Mouse (Mus musculus) neural tube, embryonic 11.5 days (tissue): ENCODE data around the gene Gm42878. TPM values are rescaled to one million over a fixed set of nuclear protein-coding genes. Genes with fewer than 3 reads are reported as not detected.

Experiments used
- ATAC-seq: fragments of 200-750 bp; cut with Nextera tagmentation; 2 replicates; pipeline ENCODE4 v1.8.0; 2017; ENCODE audit warnings: moderate number of reproducible peaks, mild to moderate bottlenecking, moderate TSS enrichment, moderate library complexity; ENCODE audit not compliant: insufficient read depth, low FRiP score, low TSS enrichment
- DNase-seq: peaks from one replicate; pipeline ENCODE4 v3.0.0-alpha.2; 2015; ENCODE audit warnings: low spot score
- H3K27ac ChIP-seq: fragments of 300-500 bp; sonication (generic); 2 replicates; pipeline ENCODE4 v1.5.1; 2014; ENCODE audit warnings: low read depth, mild to moderate bottlenecking, low read length
- H3K27me3 ChIP-seq: fragments of 300-500 bp; sonication (generic); 2 replicates; pipeline ENCODE4 v1.6.1; 2014; ENCODE audit warnings: mild to moderate bottlenecking, low read length, mixed read lengths; ENCODE audit not compliant: control insufficient read depth, insufficient read depth
- H3K36me3 ChIP-seq: fragments of 300-500 bp; sonication (generic); 2 replicates; pipeline ENCODE4 v1.6.1; 2014; ENCODE audit warnings: mild to moderate bottlenecking, low read length, moderate library complexity, mixed read lengths; ENCODE audit not compliant: control insufficient read depth, insufficient read depth
- H3K4me1 ChIP-seq: fragments of 300-500 bp; sonication (generic); 2 replicates; pipeline ENCODE4 v1.6.1; 2014; ENCODE audit warnings: low read length, mixed read lengths; ENCODE audit not compliant: control insufficient read depth, insufficient read depth
- H3K4me2 ChIP-seq: fragments of 300-500 bp; sonication (generic); 2 replicates; pipeline ENCODE4 v1.6.1; 2014; ENCODE audit warnings: low read depth, mild to moderate bottlenecking, moderate library complexity
- H3K4me3 ChIP-seq: fragments of 300-500 bp; sonication (generic); 2 replicates; pipeline ENCODE4 v1.5.1; 2014; ENCODE audit warnings: low read depth, low read length
- H3K9ac ChIP-seq: fragments of 300-500 bp; sonication (generic); 2 replicates; pipeline ENCODE4 v1.6.1; 2014; ENCODE audit warnings: mild to moderate bottlenecking, low read length
- H3K9me3 ChIP-seq: fragments of 300-500 bp; sonication (generic); 2 replicates; pipeline ENCODE4 v1.6.1; 2016; ENCODE audit warnings: low read length; ENCODE audit not compliant: control insufficient read depth
- WGBS: fragments of 180-500 bp; shearing (Covaris S2); extraction: QIAGEN DNeasy Blood & Tissue Kit; methylation state at CpG from one replicate; pipeline ENCODE4 v1.1.7; 2014; 5-methylcytosine and 5-hydroxymethylcytosine counted together
- polyA plus RNA-seq: library from polyadenylated mRNA; unstranded; fragments of >200 nt; fragmentation: Nextera tagmentation; extraction: Ambion mirVana; gene quantifications from 2 replicates; pipeline ENCODE4 v1.2.1, GENCODE M21; 2014

Gene Gm42878
- polyA plus RNA-seq, 1 experiment from 2014 or later: not detected

DNA sequence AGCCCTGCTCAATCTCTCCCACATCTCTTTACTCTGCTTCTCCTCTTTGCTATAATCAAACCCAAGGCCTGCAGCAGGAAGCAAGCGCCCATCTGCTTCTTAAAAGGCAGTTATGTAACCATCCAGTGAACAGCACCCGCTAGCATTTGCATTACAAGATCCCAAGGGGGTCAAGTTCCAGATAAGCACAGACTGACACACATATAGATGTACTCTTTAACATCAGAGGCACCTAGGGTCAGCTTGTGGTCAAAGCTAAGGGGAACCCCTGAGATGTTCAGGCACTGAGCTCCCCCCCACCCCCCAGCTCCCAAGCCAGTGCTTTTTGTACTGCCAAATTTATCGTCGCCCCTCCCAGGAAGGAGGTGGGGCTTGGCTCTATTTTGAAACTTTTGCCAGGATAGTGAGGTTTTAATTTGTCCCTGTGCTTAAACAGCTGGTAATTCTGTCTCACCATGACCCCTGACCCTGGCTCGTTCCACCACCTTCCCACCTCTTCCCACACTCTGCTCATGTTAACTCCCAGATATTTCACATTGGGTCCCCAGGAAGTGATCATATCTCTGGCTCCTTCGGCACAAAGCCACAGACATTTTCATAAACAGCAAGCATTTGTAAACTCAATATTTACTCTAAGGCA lies 41.2 kb upstream of the Gm42878 start:
- DNase-seq: no peak
- WGBS: 71% methylated on average over 6 of the region's 6 CpGs
- H3K4me3 ChIP-seq: no peak overlapping the region

DNA sequence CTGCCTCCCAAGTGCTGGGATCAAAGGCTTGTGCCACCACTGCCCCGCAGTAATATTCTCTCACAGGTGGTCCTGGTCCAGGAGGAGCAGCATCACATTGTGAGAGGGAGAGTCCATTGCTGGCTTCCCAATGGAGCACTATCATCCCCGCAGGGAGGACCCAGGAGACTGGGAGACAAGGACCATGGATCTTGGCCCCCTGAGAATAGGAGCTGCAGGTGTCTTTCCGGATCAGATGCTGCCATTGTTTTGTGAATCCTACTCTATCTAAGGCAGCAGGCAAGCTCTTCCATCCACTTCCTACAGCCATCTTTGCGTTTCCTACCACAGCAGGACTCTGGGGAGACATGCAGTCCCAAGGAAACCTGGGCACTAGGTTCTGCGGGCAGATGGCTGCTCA lies 40.4 kb upstream of the Gm42878 start:
- Histone ChIP-seq H3K9ac (no peak overlapping the region), H3K4me3 (no peak overlapping the region), H3K4me2 (no peak overlapping the region), H3K4me1 (no peaks in the 10 kb centered on the region), H3K36me3 (no peaks in the 10 kb centered on the region), H3K27me3 (no peaks in the 10 kb centered on the region), H3K9me3 (no peaks in the 10 kb centered on the region), H3K27ac (no peak overlapping the region)
- WGBS: 88% methylated on average over 5 of the region's 5 CpGs
- DNase-seq (no peak), ATAC-seq (no peak)

More for the DNA sequence above, 41.2 kb upstream of the Gm42878 start:
- Histone ChIP-seq H3K27me3 (no peaks in the 10 kb centered on the region), H3K9ac (no peak overlapping the region), H3K36me3 (no peaks in the 10 kb centered on the region), H3K4me2 (no peak overlapping the region), H3K4me1 (no peaks in the 10 kb centered on the region), H3K27ac (no peak overlapping the region), H3K9me3 (no peaks in the 10 kb centered on the region)
- ATAC-seq: no peak

DNA sequence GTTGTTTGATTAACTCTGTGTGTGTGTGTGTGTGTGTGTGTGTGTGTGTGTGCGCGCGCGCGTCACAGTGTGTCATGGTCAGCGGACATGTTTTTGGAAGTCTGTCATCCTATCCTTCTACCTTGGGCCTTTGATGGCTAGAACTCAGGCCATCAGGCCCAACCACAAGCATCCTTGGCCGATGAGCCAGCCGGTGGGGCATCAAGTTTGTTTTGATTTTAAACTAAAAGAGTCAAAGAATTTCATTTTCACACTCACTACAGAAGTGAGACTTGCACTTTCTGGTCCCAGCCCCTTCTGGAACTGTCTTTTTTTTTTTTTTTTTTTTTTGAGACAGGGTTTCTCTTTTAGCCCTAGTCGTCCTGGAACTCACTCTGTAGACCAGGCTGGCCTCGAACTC lies 39.7 kb upstream of the Gm42878 start:
- Histone ChIP-seq H3K27me3 (no peaks in the 10 kb centered on the region), H3K9ac (no peak overlapping the region), H3K9me3 (no peaks in the 10 kb centered on the region), H3K36me3 (no peaks in the 10 kb centered on the region), H3K4me3 (no peak overlapping the region), H3K27ac (no peak overlapping the region), H3K4me1 (no peaks in the 10 kb centered on the region), H3K4me2 (no peak overlapping the region)
- 93% methylated on average over 10 of the region's 10 CpGs for WGBS
- no peak for DNase-seq
- no peak for ATAC-seq

DNA sequence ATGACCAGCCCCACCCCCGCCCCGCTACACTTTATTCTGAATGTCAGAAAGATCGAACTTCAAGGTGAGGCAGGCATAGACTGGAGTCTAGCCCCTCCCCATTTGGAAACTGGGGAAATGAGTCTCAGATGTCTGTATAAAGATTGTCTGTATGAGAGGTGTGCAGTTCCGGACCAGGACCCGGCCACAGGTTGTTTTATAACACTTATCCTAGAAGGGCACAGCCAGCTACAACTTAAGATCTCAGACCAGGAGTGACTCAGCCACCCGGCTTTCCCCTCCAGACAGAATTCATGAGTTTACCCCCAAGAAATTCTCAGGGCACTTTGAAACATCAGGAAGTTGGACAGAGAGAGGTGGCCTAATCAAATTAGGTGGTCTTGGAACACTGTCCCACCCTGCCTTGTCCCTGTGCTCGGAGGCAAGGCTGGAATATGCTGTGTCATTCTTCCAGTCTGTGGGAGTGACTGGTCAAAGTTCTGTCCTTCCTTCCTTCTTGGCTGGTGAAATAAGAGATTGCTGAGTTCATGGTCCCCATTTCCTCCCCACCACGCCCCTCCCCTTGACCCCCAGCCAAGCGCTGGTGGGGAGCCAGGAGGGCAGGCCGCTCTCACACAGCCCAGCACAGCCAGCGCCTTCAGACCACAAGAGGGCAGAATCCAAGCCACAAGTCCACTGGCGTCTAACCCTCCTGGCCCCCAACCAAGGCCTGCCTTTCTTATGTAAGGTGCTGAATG lies 38.7 kb upstream of the Gm42878 start:
- no peak overlapping the region for H3K4me3 ChIP-seq
- H3K27ac ChIP-seq: no peak overlapping the region
- no peaks in the 10 kb centered on the region for H3K9me3 ChIP-seq
- no peak overlapping the region for H3K9ac ChIP-seq
- no peak overlapping the region for H3K4me2 ChIP-seq
- H3K27me3 ChIP-seq: no peaks in the 10 kb centered on the region
- 63% methylated on average over 12 of the region's 12 CpGs for WGBS
- no peaks in the 10 kb centered on the region; the same call in 1 of the 2 replicates for H3K36me3 ChIP-seq
- ATAC-seq (no peak), DNase-seq (peak; percentile 27)
- no peaks in the 10 kb centered on the region for H3K4me1 ChIP-seq

DNA sequence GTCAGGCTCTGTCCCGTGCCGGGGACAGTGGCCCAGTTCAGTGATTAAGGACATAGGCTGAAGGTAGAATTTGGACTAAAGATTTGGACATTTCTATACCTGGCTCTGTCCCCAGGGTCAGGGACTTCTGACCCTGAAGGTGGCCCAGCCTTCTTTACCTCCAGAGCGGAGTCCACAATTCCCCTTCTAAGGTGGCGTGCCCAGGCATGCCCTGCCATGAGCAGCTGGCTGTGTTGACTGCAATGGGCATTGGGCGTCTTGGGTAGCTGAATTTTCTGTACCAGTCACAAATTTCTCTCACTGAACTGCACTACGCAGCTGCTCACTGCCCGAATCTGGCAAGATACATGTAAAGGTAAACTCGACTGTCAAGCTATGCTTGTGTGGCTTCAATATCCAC lies 36.7 kb upstream of the Gm42878 start:
- H3K9me3 ChIP-seq: no peaks in the 10 kb centered on the region
- H3K27me3 ChIP-seq: no peaks in the 10 kb centered on the region
- H3K4me3 ChIP-seq: no peak overlapping the region
- H3K4me2 ChIP-seq: no peak overlapping the region
- H3K27ac ChIP-seq: no peak overlapping the region
- DNase-seq: no peak
- 91% methylated on average over 8 of the region's 8 CpGs for WGBS
- H3K4me1 ChIP-seq: no peaks in the 10 kb centered on the region
- H3K9ac ChIP-seq: no peak overlapping the region
- no peaks in the 10 kb centered on the region; the same call in 1 of the 2 replicates for H3K36me3 ChIP-seq
- ATAC-seq: no peak

DNA sequence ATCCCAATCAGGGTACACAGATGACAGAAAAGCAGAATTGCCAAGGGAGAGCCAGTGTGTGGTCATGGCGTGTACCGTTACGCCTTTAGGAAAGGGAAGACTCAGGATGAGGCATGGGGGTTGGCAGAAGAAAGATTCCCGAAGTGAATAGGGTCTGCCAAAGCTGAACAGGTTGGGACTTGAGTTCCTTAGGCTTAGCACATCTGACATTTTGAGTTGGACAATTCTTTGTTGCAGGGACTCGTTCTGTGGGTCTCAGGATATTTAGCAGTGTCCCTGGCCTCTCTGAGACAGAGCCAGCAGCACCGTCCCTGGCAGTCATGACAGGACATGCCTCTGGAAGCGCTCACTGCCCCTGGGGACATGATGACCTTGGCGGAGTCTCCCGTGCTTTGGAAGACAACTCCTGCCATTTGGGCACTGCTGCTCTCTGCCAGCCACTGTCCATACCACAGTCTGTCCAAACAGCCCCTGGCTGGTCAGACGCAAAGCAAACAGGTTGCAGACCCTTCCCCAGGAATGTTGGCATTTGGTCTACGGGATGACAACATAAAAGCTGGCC lies 31.7 kb upstream of the Gm42878 start:
- Histone ChIP-seq H3K36me3 (no peaks in the 10 kb centered on the region; the same call in 1 of the 2 replicates), H3K27ac (no peak overlapping the region), H3K9ac (no peak overlapping the region), H3K4me2 (no peak overlapping the region), H3K27me3 (no peaks in the 10 kb centered on the region), H3K4me1 (no peaks in the 10 kb centered on the region), H3K9me3 (no peaks in the 10 kb centered on the region), H3K4me3 (no peak overlapping the region)
- WGBS: 89% methylated on average over 11 of the region's 11 CpGs
- ATAC-seq (no peak), DNase-seq (no peak)

DNA sequence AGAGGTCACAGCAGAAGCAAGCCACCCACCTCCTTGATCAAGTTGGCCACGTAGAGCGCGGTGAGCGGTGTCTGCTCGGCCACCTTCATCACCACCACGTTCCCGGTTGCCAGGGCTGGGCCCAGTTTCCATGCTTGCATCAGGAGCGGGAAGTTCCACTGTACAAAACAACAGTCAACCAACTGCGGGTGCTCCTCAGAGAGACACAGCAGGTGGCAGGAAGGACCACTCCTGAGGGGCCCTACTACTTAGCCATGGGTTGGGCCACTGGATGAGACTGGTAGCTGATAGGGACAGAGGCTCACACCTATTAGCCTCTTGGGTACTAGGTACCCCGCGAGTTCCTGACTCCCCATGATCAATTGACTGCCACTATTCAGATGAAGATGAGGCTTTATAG lies 30.6 kb upstream of the Gm42878 start:
- Histone ChIP-seq H3K4me1 (no peaks in the 10 kb centered on the region), H3K9ac (no peak overlapping the region), H3K4me2 (no peak overlapping the region), H3K27me3 (no peaks in the 10 kb centered on the region), H3K36me3 (no peaks in the 10 kb centered on the region; the same call in 1 of the 2 replicates), H3K9me3 (no peaks in the 10 kb centered on the region), H3K4me3 (no peak overlapping the region), H3K27ac (no peak overlapping the region)
- DNase-seq (no peak), ATAC-seq (no peak)
- WGBS: 92% methylated on average over 11 of the region's 11 CpGs

DNA sequence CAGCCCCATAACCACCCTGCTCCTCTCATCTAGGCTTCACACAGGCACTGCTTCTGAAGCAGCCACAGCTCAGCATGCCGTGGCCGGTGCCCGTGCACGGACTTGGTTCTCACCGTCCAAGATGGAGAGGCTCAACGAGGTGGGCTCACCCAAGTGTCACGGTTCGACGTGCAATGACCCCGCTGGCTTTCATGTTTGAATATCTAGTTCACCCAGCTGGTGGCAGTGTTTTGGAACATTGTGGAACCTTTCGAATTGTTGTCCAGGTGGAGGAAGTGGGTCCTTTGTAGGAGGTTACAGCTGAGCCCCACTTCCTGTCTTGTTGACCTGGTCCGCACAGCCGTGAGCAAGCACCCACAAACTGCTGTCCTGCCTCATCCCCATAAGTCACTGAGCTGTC lies 28.9 kb upstream of the Gm42878 start:
- no peak overlapping the region for H3K27ac ChIP-seq
- H3K4me1 ChIP-seq: no peaks in the 10 kb centered on the region
- ATAC-seq (no peak), DNase-seq (no peak)
- H3K4me2 ChIP-seq: no peak overlapping the region
- no peak overlapping the region for H3K4me3 ChIP-seq
- no peaks in the 10 kb centered on the region; the same call in 1 of the 2 replicates for H3K36me3 ChIP-seq
- 90% methylated on average over 13 of the region's 13 CpGs for WGBS
- H3K9ac ChIP-seq: no peak overlapping the region
- no peaks in the 10 kb centered on the region for H3K9me3 ChIP-seq
- no peaks in the 10 kb centered on the region for H3K27me3 ChIP-seq

DNA sequence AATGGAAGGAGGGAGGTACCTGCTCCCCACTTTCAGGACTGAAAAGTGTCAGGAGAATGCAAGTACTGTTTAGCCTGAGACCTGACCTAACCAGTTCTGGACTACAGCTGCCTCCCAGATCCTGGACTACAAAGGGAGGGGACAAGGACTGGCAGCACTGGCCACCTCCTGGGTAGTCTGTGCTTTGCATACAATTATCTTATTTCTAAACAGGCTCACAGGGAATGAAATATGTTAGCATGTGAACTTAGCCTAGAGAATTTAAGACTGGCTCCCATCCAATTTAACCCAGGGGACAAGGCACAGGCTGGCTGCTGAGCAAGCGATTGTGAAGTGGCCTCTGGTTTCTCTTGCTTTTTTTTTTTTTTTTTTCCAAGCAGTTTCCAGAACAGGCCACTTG lies 25.5 kb upstream of the Gm42878 start:
- Histone ChIP-seq H3K9me3 (no peaks in the 10 kb centered on the region), H3K36me3 (no peaks in the 10 kb centered on the region; the same call in 1 of the 2 replicates), H3K4me1 (no peaks in the 10 kb centered on the region), H3K4me3 (no peak overlapping the region), H3K9ac (no peak overlapping the region), H3K4me2 (no peak overlapping the region), H3K27me3 (no peaks in the 10 kb centered on the region), H3K27ac (no peak overlapping the region)
- DNase-seq: no peak
- 79% methylated on average over 1 of the region's 1 CpGs for WGBS
- ATAC-seq: no peak
